Mouse (Mus musculus) common myeloid progenitor, adult 5-6 weeks (primary cell): ENCODE data around the gene Zc3h10. TPM values are rescaled to one million over a fixed set of nuclear protein-coding genes. Genes with fewer than 3 reads are reported as not detected.
"Not testable (repeated sequence)": the region's sequence is repeated elsewhere in the genome, so short reads cannot be mapped to it uniquely, and the experiment has no call there.

Source experiments
- ATAC-seq: replicated peaks from 2 replicates; pipeline ENCODE4 v1.8.0; 2016; ENCODE audit warnings: low read depth, mild to moderate bottlenecking, moderate TSS enrichment, inconsistent platforms; ENCODE audit not compliant: poor library complexity, severe bottlenecking
- total RNA-seq: library from RNA; stranded (forward); fragments of 200-1000, 187-1606 nt; gene quantifications from 2 replicates; pipeline ENCODE4 v1.2.3, GENCODE M21; 2017

The Zc3h10 gene
- total RNA-seq, 1 experiment from 2014 or later, result 8.6 TPM

- no peak for ATAC-seq
Observed at GRCm38 (mm10) chr10:128502341-128502740, 45.2 kb downstream of the Zc3h10 start.

GRCm38 (mm10) chr10:128499116-128499671 is 48.4 kb downstream of the Zc3h10 start:
- peak; percentile 16 for ATAC-seq

GRCm38 (mm10) chr10:128498590-128498989 is 49.0 kb downstream of the Zc3h10 start, which contains the start of gene Myl6b:
Myl6b (minus strand) TSS chr10:128498685.
- peak; percentile 75 for ATAC-seq

GRCm38 (mm10) chr10:128497134-128497737 is 50.3 kb downstream of the Zc3h10 start:
- no peak for ATAC-seq

- ATAC-seq, result no peak
Observed at GRCm38 (mm10) chr10:128496509-128497077, 51.0 kb downstream of the Zc3h10 start.

GRCm38 (mm10) chr10:128495903-128496302 is 51.7 kb downstream of the Zc3h10 start:
- ATAC-seq, result no peak

GRCm38 (mm10) chr10:128495270-128495669 is 52.3 kb downstream of the Zc3h10 start:
- ATAC-seq, result no peak

- no peak for ATAC-seq
Observed at GRCm38 (mm10) chr10:128494667-128495245, 52.8 kb downstream of the Zc3h10 start.

GRCm38 (mm10) chr10:128493695-128494666 is 53.6 kb downstream of the Zc3h10 start, which contains the start of gene Myl6:
Myl6 (minus strand) TSS chr10:128494145.
- ATAC-seq, result peak; percentile 71

- peak; percentile 16 for ATAC-seq
Observed at GRCm38 (mm10) chr10:128493319-128493694, 54.3 kb downstream of the Zc3h10 start.

- ATAC-seq, result peak; percentile 40
Observed at GRCm38 (mm10) chr10:128492633-128493311, 54.8 kb downstream of the Zc3h10 start.

GRCm38 (mm10) chr10:128492051-128492450 is 55.5 kb downstream of the Zc3h10 start:
- ATAC-seq, result not testable (repeated sequence)

Other genes starting within 250 kb of the Zc3h10 start
- 0.05 TPM in 1 of 2 replicates, not detected in the other for gene Il23a, start 249.0 kb downstream of the Zc3h10 start, total RNA-seq
- 12.8 and 13.7 TPM in 2 replicates for gene Pan2, start 244.4 kb downstream of the Zc3h10 start, total RNA-seq
- gene Cnpy2, start 225.3 kb downstream of the Zc3h10 start, total RNA-seq, result 94.4 and 114 TPM in 2 replicates
- gene Cs, start 210.0 kb downstream of the Zc3h10 start, total RNA-seq, result 100 and 116 TPM in 2 replicates
- 6.4 and 11.8 TPM in 2 replicates for gene Coq10a, start 178.8 kb downstream of the Zc3h10 start, total RNA-seq
- gene Ankrd52, start 170.7 kb downstream of the Zc3h10 start, total RNA-seq, result 9.8 and 17.4 TPM in 2 replicates
- not detected in 2 replicates for gene Slc39a5, start 146.5 kb downstream of the Zc3h10 start, total RNA-seq
- gene Nabp2, start 136.3 kb downstream of the Zc3h10 start, total RNA-seq, result 45.7 and 64.8 TPM in 2 replicates
- gene Rnf41, start 136.1 kb downstream of the Zc3h10 start, total RNA-seq, result 13.0 and 13.5 TPM in 2 replicates
- 71.9 and 92.2 TPM in 2 replicates for gene Smarcc2, start 88.5 kb downstream of the Zc3h10 start, total RNA-seq
- 1,004 and 1,124 TPM in 2 replicates for gene Myl6, start 53.6 kb downstream of the Zc3h10 start, total RNA-seq
- 0.55 TPM in 1 of 2 replicates, not detected in the other for gene Myl6b, start 49.1 kb downstream of the Zc3h10 start, total RNA-seq
- gene Esyt1, start 21.9 kb downstream of the Zc3h10 start, total RNA-seq, result 70.9 and 76.6 TPM in 2 replicates
- 3,010 and 3,037 TPM in 2 replicates for gene Rpl41, start 1.5 kb upstream of the Zc3h10 start, total RNA-seq
- gene Pa2g4, start 18.2 kb upstream of the Zc3h10 start, total RNA-seq, result 385 and 532 TPM in 2 replicates
- gene Erbb3, start 41.9 kb upstream of the Zc3h10 start, total RNA-seq, result 1.0 and 1.8 TPM in 2 replicates
- gene Rps26, start 79.0 kb upstream of the Zc3h10 start, total RNA-seq, result 1,052 and 1,471 TPM in 2 replicates
- gene Ikzf4, start 98.2 kb upstream of the Zc3h10 start, total RNA-seq, result not detected in 2 replicates
- 4.6 and 5.2 TPM in 2 replicates for gene Suox, start 126.3 kb upstream of the Zc3h10 start, total RNA-seq
- 24.5 and 29.0 TPM in 2 replicates for gene Rab5b, start 148.5 kb upstream of the Zc3h10 start, total RNA-seq
- gene Pmel, start 156.4 kb upstream of the Zc3h10 start, total RNA-seq, result not detected in 2 replicates
- 50.2 and 69.2 TPM in 2 replicates for gene Cdk2, start 157.3 kb upstream of the Zc3h10 start, total RNA-seq
- 5.3 and 8.4 TPM in 2 replicates for gene Dgka, start 197.1 kb upstream of the Zc3h10 start, total RNA-seq
- 37.9 and 50.1 TPM in 2 replicates for gene Pym1, start 200.1 kb upstream of the Zc3h10 start, total RNA-seq
- 1.9 and 3.0 TPM in 2 replicates for gene Mmp19, start 243.1 kb upstream of the Zc3h10 start, total RNA-seq